Mouse (Mus musculus): ENCODE measurements around the gene Olfr5. TPM values are rescaled to one million over a fixed set of nuclear protein-coding genes. Genes with fewer than 3 reads are reported as not detected.
"Not testable (repeated sequence)": the region's sequence is repeated elsewhere in the genome, so short reads cannot be mapped to it uniquely, and the experiment has no call there.

The Olfr5 gene
- total RNA-seq (2014; fragmentation: Nextera tagmentation) (not detected in 2 replicates), total RNA-seq (2017) (0.04 TPM in 1 of 2 replicates, not detected in the other)

DNA sequence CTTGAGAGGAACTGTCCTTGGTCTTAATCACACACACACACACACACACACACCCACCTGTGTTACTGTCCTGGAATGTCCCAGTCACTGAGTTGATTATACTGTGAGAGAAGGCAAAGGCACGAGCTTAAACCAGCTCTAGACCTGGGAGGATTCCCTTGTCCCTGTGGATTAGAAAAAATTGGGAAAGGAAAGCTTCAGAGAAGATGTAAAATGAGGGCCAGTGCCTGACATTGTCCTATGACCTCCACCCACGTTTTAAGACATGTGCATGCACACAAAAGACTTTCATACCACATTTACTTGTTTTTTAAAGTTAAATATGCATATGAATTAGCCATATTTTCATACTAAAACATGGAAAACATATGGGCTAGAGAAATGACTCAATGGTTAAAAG is at the start of gene Olfr5:
Olfr5 (minus strand) TSS at position 101 of the 400 bp plus-strand sequence.
- ATAC-seq (replicated peaks; ENCODE audit: poor library complexity, severe bottlenecking), result no peak

DNA sequence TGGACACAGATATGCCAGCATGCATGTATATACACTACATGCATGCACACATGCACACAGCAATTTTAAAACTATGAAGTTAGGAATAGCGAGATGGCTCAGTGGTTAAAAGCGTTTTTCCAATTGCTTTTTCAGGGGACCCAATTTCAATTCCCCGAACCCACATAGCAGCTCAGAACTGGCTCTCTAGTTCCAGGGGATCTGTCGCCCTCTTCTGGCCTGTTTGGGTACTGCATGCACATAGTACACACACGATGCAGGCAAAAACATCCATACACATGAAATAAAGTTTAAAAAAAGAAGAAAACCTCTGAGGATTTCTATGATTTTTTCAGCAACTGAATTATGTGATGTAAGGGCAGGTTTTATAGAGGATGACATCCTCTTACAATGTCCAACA is 39.4 kb upstream of the Olfr5 start:
- ATAC-seq (replicated peaks; ENCODE audit: poor library complexity, severe bottlenecking), result no peak

DNA sequence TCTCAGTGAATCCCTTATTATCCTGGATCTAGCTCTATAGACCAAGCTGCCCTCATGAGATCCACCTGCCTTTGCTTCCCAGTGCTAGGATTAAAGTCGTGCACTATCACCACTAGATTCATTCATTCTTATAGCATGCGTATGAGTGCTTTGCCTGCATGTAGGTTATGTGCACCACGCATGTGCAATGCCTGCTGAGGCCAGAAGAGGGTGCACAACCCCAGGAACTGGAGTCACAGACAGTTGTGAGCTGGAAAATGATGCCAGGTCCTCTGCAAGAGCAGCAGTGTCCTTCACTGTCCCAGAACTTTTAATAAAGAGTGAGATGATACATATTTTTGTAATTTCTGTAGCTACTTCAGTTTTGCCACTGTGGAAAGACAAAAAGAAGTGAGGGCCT is 38.3 kb upstream of the Olfr5 start:
- no peak for ATAC-seq (replicated peaks; ENCODE audit: poor library complexity, severe bottlenecking)

DNA sequence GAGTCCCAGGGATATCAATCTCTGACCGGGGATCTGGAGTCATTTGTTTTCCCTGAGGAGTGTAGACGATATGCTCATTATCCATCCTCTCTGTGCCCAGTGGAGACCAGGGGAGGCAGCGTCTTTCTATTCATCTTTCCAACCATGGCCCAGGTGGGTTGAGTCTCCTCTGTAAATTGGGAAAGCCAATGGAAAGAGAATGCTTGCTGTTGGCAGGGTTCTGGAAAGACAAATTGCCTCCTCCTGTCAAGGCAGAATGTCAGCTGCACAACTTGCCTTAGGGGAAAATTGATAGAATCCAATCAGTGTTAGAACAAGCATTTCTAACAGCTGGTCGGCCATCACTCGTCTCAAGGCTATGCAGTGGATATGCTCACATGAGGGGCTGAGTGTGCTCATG is 36.1 kb upstream of the Olfr5 start, which contains the start of gene Olfr1349:
Olfr1349 (minus strand) TSS at position 101 of the 400 bp plus-strand sequence.
- no peak for ATAC-seq (replicated peaks; ENCODE audit: poor library complexity, severe bottlenecking)

DNA sequence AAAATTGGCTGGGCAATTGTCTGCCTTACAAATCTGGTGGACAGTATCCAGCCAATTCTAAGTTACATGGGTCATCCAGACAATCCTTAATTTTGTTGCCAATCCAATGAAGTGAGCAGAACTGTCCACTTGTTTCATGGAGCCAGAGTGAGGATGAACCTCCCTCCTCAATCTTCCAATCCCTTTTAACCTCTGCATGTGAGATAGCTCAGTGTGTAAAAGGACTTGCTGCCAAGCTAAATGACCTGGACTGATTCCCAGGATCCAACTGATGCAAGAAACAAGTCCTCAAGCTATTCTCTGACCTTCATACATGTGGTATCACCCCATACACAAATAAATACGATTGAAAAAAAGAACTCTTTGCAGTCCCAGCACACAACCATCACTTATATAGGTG is 34.9 kb upstream of the Olfr5 start:
- no peak for ATAC-seq (replicated peaks; ENCODE audit: poor library complexity, severe bottlenecking)

DNA sequence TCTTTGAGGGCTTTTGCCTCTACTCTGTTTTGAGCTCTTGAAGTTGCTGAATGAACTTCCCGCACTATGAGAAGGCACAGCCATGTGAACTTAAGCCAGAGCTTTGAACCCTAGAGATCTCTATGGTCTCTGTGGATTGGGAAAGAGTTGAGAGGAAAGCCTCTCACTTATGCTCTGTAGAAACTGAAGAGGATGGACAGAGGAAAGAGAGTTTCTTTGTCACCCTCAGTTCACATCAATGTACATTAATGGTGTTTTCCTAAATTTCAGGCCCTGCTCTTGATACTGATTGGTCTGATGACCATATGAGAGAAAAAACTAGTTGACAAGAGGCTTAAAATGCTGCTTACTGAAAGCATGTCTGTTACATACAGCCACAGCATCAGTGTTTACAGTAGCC is 21.9 kb upstream of the Olfr5 start, which contains the start of gene Olfr1348:
Olfr1348 (minus strand) TSS at position 101 of the 400 bp plus-strand sequence.
- ATAC-seq (replicated peaks; ENCODE audit: poor library complexity, severe bottlenecking), result no peak

DNA sequence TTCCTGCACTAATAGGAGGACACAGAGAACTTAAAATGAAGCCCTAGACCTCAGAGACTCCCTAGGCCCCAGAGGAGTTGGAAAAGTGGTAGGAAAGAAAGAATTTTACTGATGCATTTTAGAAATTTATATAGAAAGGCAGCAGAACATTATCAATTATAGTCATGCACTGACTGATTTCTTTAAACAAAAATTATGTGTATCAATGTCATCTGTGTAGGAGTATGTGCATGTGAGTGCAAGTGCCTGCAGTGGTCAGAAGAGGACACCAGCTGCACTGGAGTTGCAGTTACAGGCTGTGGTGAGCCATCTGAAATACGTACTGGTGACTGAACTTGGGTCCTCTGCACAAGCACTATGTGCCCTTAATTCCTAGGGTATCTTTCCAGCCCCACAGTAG is 12.9 kb upstream of the Olfr5 start, which contains the start of gene Olfr1347:
Olfr1347 (minus strand) TSS at position 101 of the 400 bp plus-strand sequence.
- no peak for ATAC-seq (replicated peaks; ENCODE audit: poor library complexity, severe bottlenecking)

DNA sequence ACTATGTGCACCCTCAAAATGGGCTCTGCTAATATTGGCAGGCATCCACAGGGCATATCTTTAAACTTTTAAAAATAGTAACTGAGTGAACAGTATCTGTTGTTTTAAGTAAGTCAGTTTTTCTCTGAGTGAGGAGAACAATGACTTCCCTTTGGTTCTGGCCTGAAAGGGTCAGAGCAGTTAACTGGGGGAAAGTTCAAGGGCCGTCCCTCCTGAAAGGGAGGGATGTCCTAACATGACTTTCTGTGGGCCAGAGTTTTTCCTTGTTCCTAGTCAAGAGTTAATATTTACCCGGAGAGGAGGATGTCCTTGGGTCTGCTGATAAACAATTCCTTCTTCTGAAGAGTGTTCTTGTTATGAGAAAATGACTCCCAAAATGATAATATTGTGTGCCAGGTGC is 9.1 kb downstream of the Olfr5 start:
- not testable (repeated sequence) for ATAC-seq (replicated peaks; ENCODE audit: poor library complexity, severe bottlenecking)

DNA sequence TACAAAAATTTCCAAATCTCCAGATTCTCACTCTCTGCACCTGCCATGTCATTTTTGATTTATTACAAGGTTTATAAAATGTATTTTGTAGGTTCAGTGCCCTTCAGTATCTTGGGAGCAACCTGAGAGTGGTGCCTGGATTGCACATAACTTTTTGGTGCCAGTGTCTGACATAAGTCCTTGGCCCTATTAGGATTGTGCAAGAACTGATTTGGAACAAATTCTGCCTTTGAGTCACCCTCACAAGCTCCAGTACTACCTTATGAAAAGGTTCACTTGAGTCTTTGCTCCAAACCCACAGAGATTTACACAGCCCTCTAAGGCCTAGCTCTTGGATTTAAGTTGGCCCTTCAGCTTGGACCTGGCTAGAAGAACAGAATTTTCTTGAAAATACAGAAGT is 19.8 kb downstream of the Olfr5 start, which contains the start of gene Olfr1346:
Olfr1346 (plus strand) TSS at position 151 of the 400 bp plus-strand sequence.
- ATAC-seq (replicated peaks; ENCODE audit: poor library complexity, severe bottlenecking), result no peak

DNA sequence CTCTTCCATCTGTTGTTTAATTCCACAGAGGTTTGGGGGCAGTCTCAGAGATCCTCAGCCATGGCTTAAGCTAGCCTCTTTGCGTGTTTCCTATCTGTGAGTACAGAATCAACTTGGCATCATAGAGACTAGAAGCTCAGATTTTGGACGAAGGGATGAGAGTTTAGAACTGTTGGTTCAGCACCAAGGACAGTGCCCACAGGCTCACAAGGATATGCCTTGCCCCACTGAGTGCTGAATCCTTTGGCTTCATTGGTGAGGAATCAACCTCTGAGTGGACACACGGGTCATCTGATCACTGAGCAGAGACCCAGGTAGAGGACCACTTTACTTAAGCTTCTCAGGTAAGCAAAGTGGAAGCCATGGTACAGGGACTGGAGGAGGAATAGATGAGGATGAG is 30.3 kb downstream of the Olfr5 start:
- ATAC-seq (replicated peaks; ENCODE audit: poor library complexity, severe bottlenecking), result no peak

DNA sequence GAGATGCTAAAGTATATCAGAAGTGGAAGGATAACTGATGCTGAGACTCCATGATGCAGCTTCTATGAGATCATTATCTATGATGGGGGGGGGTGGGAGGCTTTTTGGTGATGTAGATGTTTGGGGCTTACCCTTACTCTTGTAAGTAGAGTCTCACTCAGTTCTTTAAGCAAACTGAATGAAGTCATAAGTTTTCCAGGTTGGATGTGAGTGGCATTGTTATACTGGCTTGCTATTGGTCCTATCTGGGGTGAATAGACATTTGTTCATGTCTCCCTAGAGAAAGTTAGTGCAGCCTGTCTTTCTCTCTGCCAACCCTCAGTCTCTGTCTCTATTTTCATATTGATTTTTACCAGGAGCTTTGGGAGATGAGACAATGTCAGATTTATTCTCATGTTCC is 30.9 kb downstream of the Olfr5 start, which contains the start of gene Olfr1336:
Olfr1336 (plus strand) TSS at position 301 of the 400 bp plus-strand sequence.
- no peak for ATAC-seq (replicated peaks; ENCODE audit: poor library complexity, severe bottlenecking)

DNA sequence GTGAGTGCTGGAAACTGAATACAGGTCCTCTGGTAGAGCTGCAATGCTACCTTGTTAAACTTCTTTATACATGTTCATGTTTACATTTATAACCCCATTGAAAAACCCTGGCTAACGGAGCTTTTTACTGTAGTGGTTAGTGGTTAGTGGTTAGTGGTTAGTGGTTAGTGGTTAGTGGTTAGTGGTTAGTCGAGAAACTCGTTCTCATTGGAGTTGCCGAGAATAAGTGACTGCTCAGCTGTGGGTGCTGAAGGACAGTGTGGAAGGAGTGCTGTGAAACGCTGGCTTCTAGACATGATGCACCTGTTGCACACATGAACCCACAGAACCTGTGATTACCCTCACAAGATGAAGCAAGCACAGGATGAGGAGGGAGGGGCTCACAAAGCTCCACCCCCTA is 39.0 kb downstream of the Olfr5 start:
- ATAC-seq (replicated peaks; ENCODE audit: poor library complexity, severe bottlenecking), result no peak

DNA sequence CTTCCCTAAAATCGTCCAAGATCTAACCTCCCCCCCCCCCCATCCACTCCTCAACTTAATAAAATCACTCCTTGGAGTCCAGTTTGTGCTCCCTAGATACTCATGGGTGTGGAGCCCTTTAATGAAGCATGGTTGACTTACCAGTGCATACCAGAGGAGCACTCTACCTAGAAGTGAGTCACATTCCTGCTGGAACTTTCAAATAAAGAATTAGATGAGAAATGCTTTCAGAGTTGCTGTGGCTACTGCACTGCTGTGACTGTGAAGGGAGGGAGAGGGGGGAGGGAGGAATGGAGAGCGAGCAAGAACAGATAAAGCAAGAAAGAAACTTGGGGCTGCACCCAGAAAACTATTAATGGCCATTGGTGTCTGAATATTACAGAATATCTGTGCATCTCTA is 45.6 kb downstream of the Olfr5 start:
- ATAC-seq (replicated peaks; ENCODE audit: poor library complexity, severe bottlenecking), result no peak

DNA sequence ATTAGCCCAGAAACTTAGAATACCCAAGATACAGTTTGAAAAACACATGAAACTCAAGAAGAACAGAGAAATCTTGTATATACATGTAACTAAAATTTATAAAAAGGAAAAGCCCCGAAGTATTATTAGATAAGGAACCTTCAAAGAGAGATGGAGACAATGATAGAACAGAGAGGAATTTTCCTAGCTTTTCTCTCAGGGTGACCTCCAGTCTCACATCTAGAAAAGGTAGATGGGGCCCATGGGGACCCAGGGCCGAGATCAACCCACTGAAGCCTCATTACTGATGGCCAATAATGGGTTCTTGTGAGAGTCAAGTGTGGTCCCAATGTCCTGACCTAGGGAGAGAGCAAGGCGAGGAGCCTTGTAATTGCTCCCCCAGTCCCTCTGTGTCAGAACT is 48.4 kb downstream of the Olfr5 start, which contains the start of gene Olfr1344:
Olfr1344 (plus strand) TSS at position 301 of the 400 bp plus-strand sequence.
- no peak for ATAC-seq (replicated peaks; ENCODE audit: poor library complexity, severe bottlenecking)

DNA sequence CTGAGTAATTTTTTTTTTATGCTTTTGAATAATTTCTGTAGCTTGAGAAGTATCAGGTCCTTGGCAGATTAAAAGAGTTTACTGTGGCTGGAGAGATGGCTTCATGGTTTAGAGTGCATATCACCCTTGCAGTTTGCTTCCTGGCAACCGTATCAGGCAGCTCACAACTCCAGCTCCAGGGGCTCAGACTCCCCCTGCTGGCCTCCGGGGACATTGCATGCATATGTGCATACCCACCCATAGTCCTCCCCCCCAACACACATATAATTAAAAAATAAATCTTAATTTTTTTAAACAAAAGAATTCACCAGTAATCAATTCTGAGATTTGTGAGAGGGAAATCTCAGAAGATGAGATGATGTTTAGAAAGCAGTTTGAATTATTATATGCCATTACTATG is 56.4 kb downstream of the Olfr5 start:
- ATAC-seq (replicated peaks; ENCODE audit: poor library complexity, severe bottlenecking), result peak; percentile 86

DNA sequence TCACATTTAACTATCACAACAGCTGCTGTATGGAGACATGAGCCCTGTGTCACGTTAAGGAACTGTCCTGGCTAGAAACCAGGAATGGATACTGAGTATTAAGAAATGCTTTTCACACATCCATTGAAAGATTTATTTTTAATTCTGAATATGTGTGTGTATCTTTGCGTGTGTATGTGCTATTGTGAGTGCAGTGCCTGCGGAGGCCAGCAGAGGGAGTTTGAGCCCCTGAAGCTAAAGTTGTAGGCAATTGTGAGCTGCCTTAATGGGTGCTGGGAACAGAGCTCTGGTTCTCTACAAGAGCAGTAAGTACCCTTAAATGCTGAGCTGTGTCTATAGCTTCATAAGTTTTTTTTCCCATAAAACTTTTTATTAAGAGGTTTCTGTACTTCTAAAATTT is 57.4 kb downstream of the Olfr5 start:
- ATAC-seq (replicated peaks; ENCODE audit: poor library complexity, severe bottlenecking), result no peak

Other genes starting within 250 kb of the Olfr5 start
- not detected in 2 replicates for gene Epp13, start 234.2 kb downstream of the Olfr5 start, total RNA-seq (2014; fragmentation: Nextera tagmentation)
- not detected in 2 replicates for gene Epp13, start 234.2 kb downstream of the Olfr5 start, total RNA-seq (2017)
- 3.7 and 3.8 TPM in 2 replicates for gene Zfp667, start 200.4 kb downstream of the Olfr5 start, total RNA-seq (2014; fragmentation: Nextera tagmentation)
- 1.4 and 2.8 TPM in 2 replicates for gene Zfp667, start 200.4 kb downstream of the Olfr5 start, total RNA-seq (2017)
- gene Zfp583, start 155.7 kb downstream of the Olfr5 start, total RNA-seq (2014; fragmentation: Nextera tagmentation), result 2.5 and 8.0 TPM in 2 replicates
- gene Zfp583, start 155.7 kb downstream of the Olfr5 start, total RNA-seq (2017), result 1.3 and 2.1 TPM in 2 replicates
- 0.96 and 1.8 TPM in 2 replicates for gene Gm3854, start 143.2 kb downstream of the Olfr5 start, total RNA-seq (2014; fragmentation: Nextera tagmentation)
- gene Gm3854, start 143.2 kb downstream of the Olfr5 start, total RNA-seq (2017), result 0.31 TPM in 1 of 2 replicates, not detected in the other
- 1.8 and 2.9 TPM in 2 replicates for gene Zfp78, start 123.7 kb downstream of the Olfr5 start, total RNA-seq (2014; fragmentation: Nextera tagmentation)
- 0.88 and 2.6 TPM in 2 replicates for gene Zfp78, start 123.7 kb downstream of the Olfr5 start, total RNA-seq (2017)
- gene Zfp28, start 103.6 kb downstream of the Olfr5 start, total RNA-seq (2014; fragmentation: Nextera tagmentation), result 1.9 and 2.0 TPM in 2 replicates
- 1.0 and 2.0 TPM in 2 replicates for gene Zfp28, start 103.6 kb downstream of the Olfr5 start, total RNA-seq (2017)
- gene Smim17, start 88.2 kb downstream of the Olfr5 start, total RNA-seq (2014; fragmentation: Nextera tagmentation), result not detected in 2 replicates
- not detected in 2 replicates for gene Smim17, start 88.2 kb downstream of the Olfr5 start, total RNA-seq (2017)
- gene Gm20715, start 76.7 kb downstream of the Olfr5 start, total RNA-seq (2014; fragmentation: Nextera tagmentation), result not detected in 2 replicates
- 0.15 TPM in 1 of 2 replicates, not detected in the other for gene Gm20715, start 76.7 kb downstream of the Olfr5 start, total RNA-seq (2017)
- not detected in 2 replicates for gene Olfr1344, start 48.3 kb downstream of the Olfr5 start, total RNA-seq (2014; fragmentation: Nextera tagmentation)
- not detected in 2 replicates for gene Olfr1344, start 48.3 kb downstream of the Olfr5 start, total RNA-seq (2017)
- gene Olfr1336, start 30.8 kb downstream of the Olfr5 start, total RNA-seq (2014; fragmentation: Nextera tagmentation), result not detected in 2 replicates
- not detected in 2 replicates for gene Olfr1336, start 30.8 kb downstream of the Olfr5 start, total RNA-seq (2017)
- gene Olfr1346, start 19.8 kb downstream of the Olfr5 start, total RNA-seq (2014; fragmentation: Nextera tagmentation), result not detected in 2 replicates
- not detected in 2 replicates for gene Olfr1346, start 19.8 kb downstream of the Olfr5 start, total RNA-seq (2017)
- not detected in 2 replicates for gene Olfr1347, start 12.8 kb upstream of the Olfr5 start, total RNA-seq (2014; fragmentation: Nextera tagmentation)
- gene Olfr1347, start 12.8 kb upstream of the Olfr5 start, total RNA-seq (2017), result not detected in 2 replicates
- gene Olfr1348, start 21.8 kb upstream of the Olfr5 start, total RNA-seq (2014; fragmentation: Nextera tagmentation), result not detected in 2 replicates
- not detected in 2 replicates for gene Olfr1348, start 21.8 kb upstream of the Olfr5 start, total RNA-seq (2017)
- gene Olfr1349, start 36.0 kb upstream of the Olfr5 start, total RNA-seq (2014; fragmentation: Nextera tagmentation), result not detected in 2 replicates
- gene Olfr1349, start 36.0 kb upstream of the Olfr5 start, total RNA-seq (2017), result not detected in 2 replicates
- gene Olfr1350, start 77.9 kb upstream of the Olfr5 start, total RNA-seq (2014; fragmentation: Nextera tagmentation), result not detected in 2 replicates
- not detected in 2 replicates for gene Olfr1350, start 77.9 kb upstream of the Olfr5 start, total RNA-seq (2017)
- not detected in 2 replicates for gene Zim1, start 209.5 kb upstream of the Olfr5 start, total RNA-seq (2014; fragmentation: Nextera tagmentation)
- gene Zim1, start 209.5 kb upstream of the Olfr5 start, total RNA-seq (2017), result not detected in 2 replicates
- not detected in 2 replicates for gene Peg3, start 243.5 kb upstream of the Olfr5 start, total RNA-seq (2014; fragmentation: Nextera tagmentation)
- gene Peg3, start 243.5 kb upstream of the Olfr5 start, total RNA-seq (2017), result 0.21 TPM in 1 of 2 replicates, not detected in the other
- not detected in 2 replicates for gene Usp29, start 243.6 kb upstream of the Olfr5 start, total RNA-seq (2014; fragmentation: Nextera tagmentation)
- not detected in 2 replicates for gene Usp29, start 243.6 kb upstream of the Olfr5 start, total RNA-seq (2017)

All from granulocyte monocyte progenitor cell, adult 5-6 weeks (primary cell).